10 mouse cellular contexts compared by ENCODE assay signal in genomic region chr10:62016947-62017346, GRCm38 (mm10). TPM values are rescaled to one million over a fixed set of nuclear protein-coding genes. Genes with fewer than 3 reads are reported as not detected.
DNase-seq lines count a peak whose midpoint lies in the region; ATAC-seq lines count a peak whose summit lies in the region.
"Had no signal": no experiment of that assay in that cellular context is flagged by ENCODE, and none has a peak within 500 bp of the region (broad histone marks: within the 10 kb centered on the region; RNA-seq: fewer than 3 reads in every experiment).

No protein-coding gene starts in this region.

- DNase-seq in heart, postnatal 14 days = peak; percentile 4 to 16
- no peak for DNase-seq in heart, postnatal 36 days
- DNase-seq in embryo, embryonic 9.5 days (ENCODE audit: extremely low spot score) = peak; percentile 34
- DNase-seq in limb, embryonic 10.5 days (ENCODE audit: low spot score) = peak; percentile 45
- DNase-seq in cerebellum, postnatal 25 days = no peak
- DNase-seq in adrenal gland, adult (ENCODE audit: inconsistent age in 2 of 2, low spot score in 1 of 2) = no peak
- no peak for DNase-seq in heart, embryonic 10.5 days (ENCODE audit: low spot score)
- DNase-seq: cerebellum, adult 2 months had no signal

- no peaks in the 10 kb centered on the region for H3K9me3 ChIP-seq in limb, embryonic 10.5 days (replicated peaks)
- H3K9me3 ChIP-seq in midbrain, embryonic 15.5 days = no peaks in the 10 kb centered on the region
- H3K9me3 ChIP-seq in heart, embryonic 10.5 days = peaks cover 3% of the 10 kb centered on the region; the same call in 1 of the 2 replicates

- no peak overlapping the region for H3K9ac ChIP-seq in midbrain, embryonic 15.5 days

- peak overlapping the region; percentile 50 for H3K27ac ChIP-seq in limb, embryonic 10.5 days
- H3K27ac ChIP-seq in midbrain, embryonic 15.5 days = no peak overlapping the region
- H3K27ac ChIP-seq in heart, embryonic 10.5 days = no peak overlapping the region

- no peaks in the 10 kb centered on the region for H3K36me3 ChIP-seq in limb, embryonic 10.5 days
- no peaks in the 10 kb centered on the region for H3K36me3 ChIP-seq in midbrain, embryonic 15.5 days (replicated peaks)
- no peaks in the 10 kb centered on the region for H3K36me3 ChIP-seq in heart, embryonic 10.5 days

- intact Hi-C loops in heart, postnatal 14 days (cut with DNase I) = no loop called here
- intact Hi-C loops in heart, postnatal 36 days (cut with DNase I) = no loop called here

- 42% methylated on average over 6 of the region's 6 CpGs for WGBS in limb, embryonic 10.5 days
- WGBS in midbrain, embryonic 15.5 days = 26% methylated on average over 6 of the region's 6 CpGs
- WGBS in heart, embryonic 10.5 days = 54% methylated on average over 6 of the region's 6 CpGs

- 0 out of 2 replicates have a peak, but pooled peaks have one; percentile 58 for ATAC-seq in midbrain, embryonic 15.5 days (replicated peaks)
- ATAC-seq: forebrain, embryonic 16.5 days had no signal

- no peak overlapping the region for H3K4me2 ChIP-seq in midbrain, embryonic 15.5 days

- no peaks in the 10 kb centered on the region for H3K27me3 ChIP-seq in limb, embryonic 10.5 days (ENCODE audit: low read depth, poor library complexity, severe bottlenecking)
- no peaks in the 10 kb centered on the region for H3K27me3 ChIP-seq in midbrain, embryonic 15.5 days (replicated peaks)
- H3K27me3 ChIP-seq in heart, embryonic 10.5 days (ENCODE audit: insufficient read depth, poor library complexity, severe bottlenecking) = no peaks in the 10 kb centered on the region

- no peak overlapping the region for H3K4me3 ChIP-seq in limb, embryonic 10.5 days
- H3K4me3 ChIP-seq in midbrain, embryonic 15.5 days = no peak overlapping the region
- H3K4me3 ChIP-seq in heart, embryonic 10.5 days = no peak overlapping the region

- H3K4me1 ChIP-seq in limb, embryonic 10.5 days = peaks cover 27% of the 10 kb centered on the region
- 0 out of 2 replicates have a peak, but pooled peaks cover 4% of the 10 kb centered on the region for H3K4me1 ChIP-seq in midbrain, embryonic 15.5 days
- H3K4me1 ChIP-seq in heart, embryonic 10.5 days = peaks cover 19% of the 10 kb centered on the region

RNA-seq across cellular contexts. Expression of gene Col13a1, which starts 38.0 kb away (rescaled TPM):
- 1 to 10 TPM; 1.3 to 1.8 TPM for total RNA-seq in heart, postnatal 14 days (2021)
- under 1 TPM; 0.65 to 0.97 TPM for total RNA-seq in heart, postnatal 36 days (2021)
- polyA plus RNA-seq in limb, embryonic 10.5 days (2016; fragmentation: Nextera tagmentation; extraction: Ambion mirVana) = 2.7 and 2.9 TPM in 2 replicates
- polyA plus RNA-seq in midbrain, embryonic 15.5 days (2015; fragmentation: Nextera tagmentation; extraction: Ambion mirVana) = 1.9 and 2.9 TPM in 2 replicates
- polyA plus RNA-seq in heart, embryonic 10.5 days (2016; fragmentation: Nextera tagmentation; extraction: Ambion mirVana) = 12.3 and 17.7 TPM in 2 replicates

Comparison
In these comparisons a context has a peak if more than half of its experiments do, and no peak if none do; other contexts are left out.
1. DNase-seq: peak in heart, postnatal 14 days (2 of 2), embryo, embryonic 9.5 days (single experiment) and limb, embryonic 10.5 days (single experiment); none in heart, postnatal 36 days (0 of 2), cerebellum, postnatal 25 days (0 of 2), adrenal gland, adult (0 of 2) and heart, embryonic 10.5 days (single experiment).